Mouse (Mus musculus) liver, postnatal 0 days (tissue): ENCODE measurements at regions not wholly inside any gene's neighbourhood (a gene's known extent, or its start where the extent isn't known, plus 50 kb on each side); places are given as distances from the start of the nearest gene placed in this dataset.

Experiments used
- CTCF ChIP-seq: sonication (generic); IDR thresholded peaks from 2 replicates; pipeline ENCODE4 v1.5.1; 2016; ENCODE audit warnings: antibody characterized with exemption, low read depth
- EP300 ChIP-seq: IDR thresholded peaks from 2 replicates; pipeline ENCODE4 v1.6.1; 2016; ENCODE audit warnings: antibody characterized with exemption, low read depth, mild to moderate bottlenecking

DNA sequence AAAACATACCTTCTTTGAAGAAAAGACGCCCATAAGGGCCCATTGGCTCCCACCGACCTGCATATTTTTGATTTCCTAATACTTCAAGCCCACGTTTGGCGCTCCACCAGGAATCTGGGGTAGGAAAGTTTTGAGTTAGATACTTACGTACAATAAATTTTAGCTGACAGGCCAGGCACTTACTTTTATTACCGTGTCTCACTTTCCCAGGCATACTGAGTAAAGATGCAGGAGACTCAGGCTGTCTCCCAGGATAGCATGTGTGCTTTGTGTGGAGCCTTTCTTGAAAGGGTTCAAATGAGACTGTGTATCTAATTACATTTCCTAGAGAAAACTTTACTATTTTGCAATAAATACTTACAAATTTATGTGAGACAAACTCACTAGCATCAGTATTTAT, 147.7 kb downstream of the 1700129C05Rik start:
- no peak for TF ChIP-seq EP300
- TF ChIP-seq CTCF, result no peak
